Mouse (Mus musculus) thymus, adult 2 months (tissue): ENCODE measurements around the gene Olfr944. TPM values are rescaled to one million over a fixed set of nuclear protein-coding genes. Genes with fewer than 3 reads are reported as not detected.

Source experiments
- DNase-seq: peaks from one replicate; pipeline ENCODE4 v3.0.0; 2021
- H3K27ac ChIP-seq: fragments of 200-500 bp; 2 replicates; pipeline ENCODE4 v1.5.1; 2012; ENCODE audit warnings: low read length, control low read depth; ENCODE audit not compliant: control insufficient read depth, insufficient read depth
- H3K27me3 ChIP-seq: fragments of 200-500 bp; 2 replicates; pipeline ENCODE4 v1.6.1; 2012; ENCODE audit warnings: mild to moderate bottlenecking, low read length, moderate library complexity, mixed read lengths; ENCODE audit not compliant: control insufficient read depth, insufficient read depth
- H3K36me3 ChIP-seq: fragments of 200-500 bp; 2 replicates; pipeline ENCODE4 v1.6.1; 2012; ENCODE audit warnings: mild to moderate bottlenecking, low read length, moderate library complexity; ENCODE audit not compliant: control insufficient read depth, insufficient read depth
- H3K4me1 ChIP-seq: fragments of 200-500 bp; replicated peaks from 2 replicates; pipeline ENCODE4 v1.6.1; 2012; ENCODE audit warnings: low read length; ENCODE audit not compliant: control insufficient read depth, insufficient read depth
- H3K4me3 ChIP-seq: fragments of 200-500 bp; 2 replicates; pipeline ENCODE4 v1.5.1; 2012; ENCODE audit warnings: mild to moderate bottlenecking, low read length, control low read depth, moderate library complexity; ENCODE audit not compliant: control insufficient read depth, insufficient read depth
- CTCF ChIP-seq: fragments of 200-500 bp; IDR thresholded peaks from 2 replicates; pipeline ENCODE4 v1.5.1; 2012; ENCODE audit warnings: mild to moderate bottlenecking, control low read depth, low read length, moderate library complexity, borderline replicate concordance; ENCODE audit not compliant: control insufficient read depth, poor library complexity, insufficient read depth; ENCODE audit errors: extremely low read depth
- POLR2A ChIP-seq: fragments of 200-500 bp; IDR thresholded peaks from 2 replicates; pipeline ENCODE4 v1.6.1; 2012; ENCODE audit warnings: mild to moderate bottlenecking, low read length, control low read depth, moderate library complexity; ENCODE audit not compliant: control insufficient read depth, poor library complexity, insufficient read depth; ENCODE audit errors: extremely low read depth
- WGBS: fragments of 180-500 bp; shearing (Covaris S2); methylation state at CpG from one replicate; pipeline ENCODE4 v1.1.7; 2018; 5-methylcytosine and 5-hydroxymethylcytosine counted together
- polyA plus RNA-seq: library from polyadenylated mRNA; depleted of rRNA; stranded (reverse); fragments of >200 nt; gene quantifications from 2 replicates; pipeline ENCODE4 v1.2.3, GENCODE M21; 2012; rRNA removed

Gene Olfr944
- not detected in 2 replicates for polyA plus RNA-seq

- Histone ChIP-seq H3K4me3 (no peak within 1 kb of the TSS), H3K27ac (no peak within 1 kb of the TSS), H3K36me3 (no peaks in the 10 kb centered on the region), H3K27me3 (no peaks in the 10 kb centered on the region), H3K4me1 (no peaks in the 10 kb centered on the region)
- TF ChIP-seq CTCF, result no peak
- no peak for TF ChIP-seq POLR2A
- DNase-seq, result no peak
These were observed at the start of gene Olfr944 for GRCm38 (mm10) chr9:39201620-39202019. TSS of gene Olfr944 (plus strand) at chr9:39201920.

GRCm38 (mm10) chr9:39152401-39152800 lies 49.3 kb upstream of the Olfr944 start:
- no peaks in the 10 kb centered on the region for H3K36me3 ChIP-seq
- no peak for DNase-seq
- 57% methylated on average over 1 of the region's 1 CpGs for WGBS
- H3K27ac ChIP-seq, result no peak overlapping the region
- H3K4me1 ChIP-seq, result no peaks in the 10 kb centered on the region
- no peaks in the 10 kb centered on the region for H3K27me3 ChIP-seq
- TF ChIP-seq POLR2A (no peak), CTCF (no peak)
- H3K4me3 ChIP-seq, result no peak overlapping the region

- whole genome bisulfite sequencing, result 95% methylated on average over 5 of the region's 5 CpGs
- no peak for DNase-seq
These were observed 35.7 kb upstream of the Olfr944 start, which contains the start of gene Olfr943 for GRCm38 (mm10) chr9:39166004-39166403. TSS of gene Olfr943 (plus strand) at chr9:39166304.

GRCm38 (mm10) chr9:39249894-39250293 lies 48.2 kb downstream of the Olfr944 start, which contains the start of gene Olfr1537:
TSS of gene Olfr1537 (minus strand) at chr9:39249994.
- Histone ChIP-seq H3K36me3 (no peaks in the 10 kb centered on the region), H3K4me1 (no peaks in the 10 kb centered on the region), H3K4me3 (no peak within 1 kb of the TSS), H3K27ac (no peak within 1 kb of the TSS), H3K27me3 (no peaks in the 10 kb centered on the region)
- WGBS, result 93% methylated on average over 1 of the region's 1 CpGs
- no peak for DNase-seq
- TF ChIP-seq CTCF, result no peak
- no peak for TF ChIP-seq POLR2A

More at GRCm38 (mm10) chr9:39166004-39166403, 35.7 kb upstream of the Olfr944 start, which contains the start of gene Olfr943:
- H3K4me3 ChIP-seq, result no peak within 1 kb of the TSS
- no peak for TF ChIP-seq POLR2A
- TF ChIP-seq CTCF, result no peak
- H3K4me1 ChIP-seq, result no peaks in the 10 kb centered on the region
- no peaks in the 10 kb centered on the region for H3K27me3 ChIP-seq
- no peak within 1 kb of the TSS for H3K27ac ChIP-seq
- H3K36me3 ChIP-seq, result no peaks in the 10 kb centered on the region

Other genes with a start within 250 kb of the Olfr944 start
- not detected in 2 replicates for gene Olfr933, start 229.6 kb upstream of the Olfr944 start, polyA plus RNA-seq
- not detected in 2 replicates for gene Olfr934, start 213.6 kb upstream of the Olfr944 start, polyA plus RNA-seq
- gene Olfr935, start 202.2 kb upstream of the Olfr944 start, polyA plus RNA-seq, result not detected in 2 replicates
- not detected in 2 replicates for gene Olfr146, start 178.5 kb upstream of the Olfr944 start, polyA plus RNA-seq
- gene Olfr937, start 137.0 kb upstream of the Olfr944 start, polyA plus RNA-seq, result not detected in 2 replicates
- not detected in 2 replicates for gene Olfr938, start 123.0 kb upstream of the Olfr944 start, polyA plus RNA-seq
- not detected in 2 replicates for gene Olfr27, start 73.8 kb upstream of the Olfr944 start, polyA plus RNA-seq
- gene Olfr943, start 35.6 kb upstream of the Olfr944 start, polyA plus RNA-seq, result not detected in 2 replicates
- not detected in 2 replicates for gene Olfr1537, start 48.1 kb downstream of the Olfr944 start, polyA plus RNA-seq
- not detected in 2 replicates for gene Olfr945, start 74.9 kb downstream of the Olfr944 start, polyA plus RNA-seq
- gene Olfr948, start 124.1 kb downstream of the Olfr944 start, polyA plus RNA-seq, result not detected in 2 replicates
- not detected in 2 replicates for gene Olfr951, start 185.5 kb downstream of the Olfr944 start, polyA plus RNA-seq
- not detected in 2 replicates for gene Olfr952, start 225.2 kb downstream of the Olfr944 start, polyA plus RNA-seq